Mouse (Mus musculus) bone marrow, adult 2 months (tissue): ENCODE data around the gene Ncaph2.

Experiments
- CTCF ChIP-seq: fragments of 200-500 bp; IDR thresholded peaks from 2 replicates; pipeline ENCODE4 v1.5.1; 2011; ENCODE audit warnings: low read length, control low read depth; ENCODE audit not compliant: control insufficient read depth, insufficient read depth
- POLR2A ChIP-seq: fragments of 200-500 bp; IDR thresholded peaks from 2 replicates; pipeline ENCODE4 v1.6.1; 2011; ENCODE audit warnings: low read depth, mild to moderate bottlenecking, control low read depth, low read length, borderline replicate concordance; ENCODE audit not compliant: control insufficient read depth

DNA sequence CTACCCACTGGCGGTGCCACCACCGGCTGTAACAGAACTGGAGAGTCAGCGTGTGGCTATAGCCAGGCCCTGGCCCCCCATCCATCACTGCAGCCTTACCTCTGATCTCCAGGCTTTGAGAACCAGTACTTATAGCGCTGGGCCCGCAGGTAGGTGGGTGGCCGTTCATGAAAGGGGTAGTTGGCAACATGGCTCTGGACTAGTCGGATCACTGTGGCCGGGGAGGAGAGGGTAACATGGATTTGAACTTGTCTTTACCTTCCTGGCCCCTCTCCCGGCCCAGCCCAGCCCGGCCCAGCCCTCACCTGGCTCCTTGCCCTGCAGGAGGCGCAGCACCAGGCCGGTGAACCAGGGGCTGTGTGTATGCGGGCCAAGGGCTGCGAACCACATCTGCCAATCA lies 3.5 kb upstream of the Ncaph2 start:
- TF ChIP-seq CTCF = no peak
- TF ChIP-seq POLR2A = no peak
